Mouse (Mus musculus) frontal cortex, adult 2 months (tissue): ENCODE measurements at regions not wholly inside any gene's neighbourhood (a gene's known extent, or its start where the extent isn't known, plus 50 kb on each side); places are given as distances from the start of the nearest gene placed in this dataset.

Experiments used
- DNase-seq, 2 experiments: peaks; one replicate each; pipeline ENCODE4 v3.0.0; 2022; ENCODE audit warnings: low spot score in 1 of 2; ENCODE audit errors: extremely low spot score in 1 of 2

- DNase-seq, result no peak
Measured at GRCm38 (mm10) chr15:63195031-63195430, 649.9 kb downstream of the Gsdmc2 start.

- no peak for DNase-seq
Measured at GRCm38 (mm10) chr15:63194492-63194797, 650.5 kb downstream of the Gsdmc2 start.

- DNase-seq, result no peak
Measured at GRCm38 (mm10) chr15:63193617-63194491, 651.1 kb downstream of the Gsdmc2 start.

GRCm38 (mm10) chr15:63191731-63192130 is 653.2 kb downstream of the Gsdmc2 start:
- no peak for DNase-seq

GRCm38 (mm10) chr15:63190086-63190485 is 654.9 kb downstream of the Gsdmc2 start:
- no peak for DNase-seq

- DNase-seq, result no peak
Measured at GRCm38 (mm10) chr15:63171003-63171402, 674.0 kb downstream of the Gsdmc2 start.

GRCm38 (mm10) chr15:63170171-63170570 is 674.8 kb downstream of the Gsdmc2 start:
- DNase-seq, result no peak

- DNase-seq, result no peak
Measured at GRCm38 (mm10) chr15:63166411-63166810, 678.6 kb downstream of the Gsdmc2 start.

- no peak for DNase-seq
Measured at GRCm38 (mm10) chr15:63163550-63164279, 681.3 kb downstream of the Gsdmc2 start.

- peak; percentile 24 to 61 for DNase-seq
Measured at GRCm38 (mm10) chr15:63162881-63163549, 682.0 kb downstream of the Gsdmc2 start.

GRCm38 (mm10) chr15:63123123-63123688 is 721.8 kb downstream of the Gsdmc2 start:
- no peak for DNase-seq

GRCm38 (mm10) chr15:63112918-63113317 is 732.1 kb downstream of the Gsdmc2 start:
- peak in 1 of 2 experiments; percentile 5 for DNase-seq

- no peak for DNase-seq
Measured at GRCm38 (mm10) chr15:63100093-63100492, 744.9 kb downstream of the Gsdmc2 start.

GRCm38 (mm10) chr15:63081972-63082371 is 763.0 kb downstream of the Gsdmc2 start:
- DNase-seq, result peak; percentile 3 to 27

GRCm38 (mm10) chr15:63079825-63080224 is 765.2 kb downstream of the Gsdmc2 start:
- no peak for DNase-seq

GRCm38 (mm10) chr15:63071921-63072320 is 773.1 kb downstream of the Gsdmc2 start:
- DNase-seq, result no peak

GRCm38 (mm10) chr15:63067126-63067525 is 777.9 kb downstream of the Gsdmc2 start:
- DNase-seq, result no peak

- DNase-seq, result no peak
Measured at GRCm38 (mm10) chr15:63066020-63066439, 778.9 kb downstream of the Gsdmc2 start.

- no peak for DNase-seq
Measured at GRCm38 (mm10) chr15:63061891-63062290, 783.1 kb downstream of the Gsdmc2 start.

- DNase-seq, result no peak
Measured at GRCm38 (mm10) chr15:63060826-63061225, 784.2 kb downstream of the Gsdmc2 start.
